Mouse (Mus musculus): ENCODE results near the gene Rbbp9.
"Not testable (repeated sequence)": the region's sequence is repeated elsewhere in the genome, so short reads cannot be mapped to it uniquely, and the experiment has no call there.

The Rbbp9 gene

GRCm38 (mm10) chr2:144550529-144550928, at the start of gene Rbbp9:
Gene Rbbp9, minus strand, starts transcription at chr2:144550869.
- peak; percentile 47 to 56 for DNase-seq (ENCODE audit: low spot score in 2 of 2)

DNA sequence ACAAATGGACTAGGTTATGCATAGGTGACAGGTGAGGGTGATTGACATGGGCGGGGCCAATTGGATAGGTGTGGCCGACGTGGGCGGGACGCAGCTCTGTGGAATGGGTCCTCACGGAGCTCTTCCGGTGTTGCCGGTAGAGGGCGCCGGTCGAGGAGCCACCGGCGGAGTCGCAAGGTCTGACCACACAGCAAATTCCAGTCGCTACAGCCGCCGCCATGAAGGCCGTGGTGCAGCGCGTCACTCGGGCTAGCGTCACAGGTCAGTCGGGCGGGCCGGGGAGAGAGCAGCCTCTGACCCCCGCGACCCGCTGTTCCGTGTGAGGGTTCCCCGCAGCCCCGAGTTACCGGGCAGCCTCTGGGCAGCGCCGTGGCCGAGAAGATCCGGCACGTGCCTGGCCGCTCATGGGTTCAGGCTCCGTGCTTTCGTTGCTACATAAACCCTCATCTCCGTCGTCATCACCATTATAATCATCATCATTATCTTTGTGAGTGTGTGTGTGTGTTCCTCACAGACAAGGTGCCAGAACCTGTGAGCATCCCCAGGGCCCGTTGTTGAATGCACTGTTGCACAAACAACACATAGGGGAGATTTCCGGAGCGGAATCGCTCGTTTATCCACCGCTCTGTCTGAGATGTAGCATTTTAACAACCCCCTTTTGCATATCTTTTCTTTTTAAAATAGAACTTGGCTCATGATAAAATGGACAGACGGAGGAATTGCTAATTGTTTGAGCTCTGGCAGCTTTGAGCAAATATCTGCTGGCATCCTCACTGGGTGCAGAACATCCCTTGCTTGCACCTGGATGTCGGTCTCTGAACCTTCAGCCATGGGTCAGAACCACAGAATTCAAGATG, 49.4 kb upstream of the Rbbp9 start, which contains the start of gene Dtd1:
Dtd1 (plus strand) TSS at position 67 of the 857 bp plus-strand sequence.
- DNase-seq (ENCODE audit: low spot score in 2 of 2): peak; percentile 79 to 87

DNA sequence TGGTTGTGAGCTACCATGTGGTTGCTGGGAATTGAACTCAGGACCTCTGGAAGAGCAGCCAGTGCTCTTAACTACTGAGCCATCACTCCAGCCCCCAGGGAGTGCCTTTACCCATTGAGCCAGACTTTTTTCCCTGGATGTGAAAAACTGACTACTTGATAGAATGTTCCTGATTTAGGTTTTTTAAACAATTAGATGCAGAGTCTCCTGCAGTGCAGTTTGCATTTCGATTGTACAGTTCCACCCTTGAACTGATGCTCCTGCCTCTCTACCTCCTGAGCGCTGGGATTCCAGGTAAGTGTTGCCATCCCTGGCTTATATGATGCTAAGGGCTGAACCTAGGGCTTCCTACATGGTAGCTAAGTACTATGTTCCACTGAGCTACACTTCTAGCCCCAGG, 47.3 kb upstream of the Rbbp9 start:
- no peak for DNase-seq (ENCODE audit: low spot score in 2 of 2)

- peak; percentile 82 for DNase-seq (ENCODE audit: low spot score in 2 of 2)
Measured at GRCm38 (mm10) chr2:144593951-144594651, 43.4 kb upstream of the Rbbp9 start, which contains the start of gene Smim26. Gene Smim26, plus strand, starts transcription at chr2:144594054.

DNA sequence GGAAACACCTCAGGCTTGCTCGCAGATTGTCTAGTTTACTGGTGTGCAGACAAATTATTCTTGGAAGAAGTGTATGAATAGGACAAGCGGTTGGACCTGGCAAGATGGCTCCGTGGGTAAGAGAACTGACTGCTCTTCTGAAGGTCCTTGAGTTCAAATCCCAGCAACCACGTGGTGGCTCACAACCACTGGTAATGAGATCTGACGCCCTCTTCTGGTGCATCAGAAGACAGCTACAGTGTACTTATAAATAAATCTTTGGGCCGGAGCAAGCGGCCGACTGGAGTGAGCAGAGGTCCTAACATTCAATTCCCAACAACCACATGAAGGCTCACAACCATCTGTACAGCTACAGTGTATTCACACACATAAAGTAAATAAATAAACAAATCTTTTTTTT, 42.4 kb upstream of the Rbbp9 start:
- not testable (repeated sequence) for DNase-seq (ENCODE audit: low spot score in 2 of 2)

- no peak for DNase-seq (ENCODE audit: low spot score in 2 of 2)
Measured at GRCm38 (mm10) chr2:144588723-144589122, 38.1 kb upstream of the Rbbp9 start.

DNA sequence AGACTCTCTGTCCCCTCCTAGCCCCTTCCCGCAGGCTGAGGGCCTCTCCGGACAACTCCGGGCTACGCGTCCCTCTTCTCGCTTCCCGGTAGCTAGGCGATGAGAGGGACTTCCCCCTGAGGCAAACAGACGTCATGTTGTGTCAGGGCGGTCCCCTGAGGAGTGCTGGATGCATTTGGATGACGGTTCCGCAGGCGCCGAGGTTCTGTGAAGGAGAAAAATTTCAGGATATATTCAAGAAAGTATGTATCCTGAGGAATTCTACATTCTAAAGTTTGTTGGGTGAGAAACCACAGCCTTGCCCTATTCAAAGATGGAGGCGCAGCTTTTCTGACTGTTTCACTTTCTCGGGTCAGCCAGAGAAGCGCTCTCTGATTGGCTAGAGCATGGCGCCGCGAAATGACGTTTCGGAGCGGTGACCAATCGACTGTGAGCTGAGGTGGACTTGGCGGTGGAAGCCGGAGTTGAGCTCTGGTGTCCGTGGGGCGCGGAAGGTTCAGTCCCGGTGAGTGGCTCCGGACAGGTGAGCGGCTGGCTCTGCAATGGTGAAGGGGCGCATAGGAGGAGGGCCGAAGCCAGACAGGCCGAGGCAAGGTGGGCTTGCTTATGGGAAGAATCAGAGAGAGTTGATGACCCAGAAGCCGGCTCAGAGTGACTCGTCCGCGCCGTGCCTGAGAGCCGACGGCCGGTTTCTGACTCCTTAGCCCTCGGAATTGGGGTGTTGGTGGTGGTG, 5.3 kb upstream of the Rbbp9 start, which contains the start of gene Sec23b:
Sec23b (plus strand) TSS at position 410 of the 733 bp plus-strand sequence.
- peak; percentile 98 to 99 for DNase-seq (ENCODE audit: low spot score in 2 of 2)

DNA sequence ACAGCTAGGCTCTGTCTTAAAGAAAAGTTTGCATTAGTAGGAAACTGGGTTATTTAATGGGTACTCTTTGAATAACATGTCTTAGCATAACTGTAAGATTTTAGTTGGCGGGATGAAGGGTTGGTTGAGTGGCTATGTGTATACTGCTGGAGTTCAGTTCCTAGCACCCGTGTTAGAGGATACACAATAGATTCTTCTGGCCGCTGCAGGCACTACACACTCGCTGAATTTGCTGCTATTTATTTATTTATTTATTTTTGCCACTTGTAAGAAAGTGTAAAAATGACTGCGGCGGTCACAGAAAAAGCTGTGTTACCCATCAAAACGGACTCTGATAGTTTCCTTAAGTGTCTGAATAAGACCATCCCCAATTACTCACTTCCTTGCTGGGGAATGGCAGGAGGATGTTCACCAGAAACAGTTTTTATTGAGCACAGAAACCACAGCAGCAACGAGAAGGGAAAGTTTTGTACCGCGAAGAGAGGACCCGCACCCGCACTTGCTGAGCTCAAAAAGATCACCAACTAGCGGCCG, 4.7 kb upstream of the Rbbp9 start:
- no peak for DNase-seq (ENCODE audit: low spot score in 2 of 2)

- DNase-seq (ENCODE audit: low spot score in 2 of 2): no peak
Measured at GRCm38 (mm10) chr2:144553905-144554304, 3.2 kb upstream of the Rbbp9 start.

- no peak for DNase-seq (ENCODE audit: low spot score in 2 of 2)
Measured at GRCm38 (mm10) chr2:144547559-144547958, 3.1 kb downstream of the Rbbp9 start.

GRCm38 (mm10) chr2:144545481-144545880, 5.2 kb downstream of the Rbbp9 start:
- DNase-seq (ENCODE audit: low spot score in 2 of 2): no peak

- no peak for DNase-seq (ENCODE audit: low spot score in 2 of 2)
Measured at GRCm38 (mm10) chr2:144545061-144545460, 5.6 kb downstream of the Rbbp9 start.

DNA sequence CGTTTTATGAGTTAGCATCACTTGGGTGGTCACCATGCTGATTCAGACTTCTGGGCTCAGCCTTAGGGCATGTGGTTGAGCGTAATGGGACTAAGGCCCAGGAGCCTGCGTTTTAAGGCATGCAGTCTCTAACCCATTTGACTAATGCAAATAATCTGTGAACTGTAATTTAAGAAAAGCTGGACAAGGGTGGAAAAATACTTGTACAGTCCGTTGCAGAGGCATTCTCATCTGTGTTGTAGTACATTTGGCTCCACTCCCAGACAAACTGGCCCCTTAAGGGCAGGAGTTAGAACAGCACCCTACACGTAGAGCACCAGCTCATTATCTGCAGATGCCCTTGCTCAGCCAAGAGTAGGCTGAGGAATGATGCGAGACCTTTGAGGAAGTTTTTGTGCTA, 6.0 kb downstream of the Rbbp9 start:
- DNase-seq (ENCODE audit: low spot score in 2 of 2): no peak

GRCm38 (mm10) chr2:144543670-144544069, 7.0 kb downstream of the Rbbp9 start:
- no peak for DNase-seq (ENCODE audit: low spot score in 2 of 2)

DNA sequence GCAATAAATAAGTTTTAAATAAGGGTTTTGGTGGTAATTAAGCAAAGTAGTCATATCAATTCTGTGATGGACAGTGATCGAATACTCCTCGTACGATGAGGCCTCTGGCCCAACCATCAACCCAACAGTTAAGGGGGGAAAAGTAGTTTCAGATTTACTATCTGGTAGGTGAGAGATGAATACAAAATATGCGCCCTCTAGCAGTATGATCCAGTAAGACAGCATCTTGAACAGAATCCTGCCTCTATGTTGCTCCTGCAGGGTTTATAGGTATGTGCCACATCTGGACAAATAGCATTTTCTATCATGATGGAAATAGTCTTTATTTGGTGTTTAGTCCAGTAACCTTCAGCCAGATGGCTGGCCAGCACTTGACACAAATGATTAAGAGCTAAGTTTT, 9.4 kb downstream of the Rbbp9 start:
- DNase-seq (ENCODE audit: low spot score in 2 of 2): no peak

- DNase-seq (ENCODE audit: low spot score in 2 of 2): no peak
Measured at GRCm38 (mm10) chr2:144537123-144537522, 13.5 kb downstream of the Rbbp9 start.

GRCm38 (mm10) chr2:144527821-144528174, 22.9 kb downstream of the Rbbp9 start:
- no peak for DNase-seq (ENCODE audit: low spot score in 2 of 2)

- peak; percentile 97 to 99 for DNase-seq (ENCODE audit: low spot score in 2 of 2)
Measured at GRCm38 (mm10) chr2:144526981-144527820, 23.5 kb downstream of the Rbbp9 start, which contains the start of the genes Dzank1 and Polr3f. Gene Dzank1, minus strand, starts transcription at chr2:144527414. Gene Polr3f, plus strand, starts transcription at chr2:144527718.

DNA sequence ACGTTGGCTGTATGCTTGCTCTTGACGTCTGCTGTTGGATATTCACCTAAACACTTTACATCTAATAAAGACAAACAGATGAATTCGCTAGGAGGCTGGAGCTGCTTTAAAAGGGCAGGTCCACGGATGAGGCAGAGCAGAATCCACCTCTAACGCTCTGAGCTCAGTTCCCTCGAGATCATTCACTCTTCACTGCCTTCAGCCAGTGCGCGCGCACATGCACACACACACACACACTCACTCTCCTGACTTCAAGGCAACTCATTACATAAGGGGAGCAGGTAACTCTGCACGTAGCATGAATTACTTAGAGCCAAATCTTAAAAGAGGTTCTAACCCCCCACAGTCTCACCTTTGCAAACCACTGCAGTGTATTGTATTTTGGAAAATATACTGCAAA, 24.8 kb downstream of the Rbbp9 start:
- no peak for DNase-seq (ENCODE audit: low spot score in 2 of 2)

DNA sequence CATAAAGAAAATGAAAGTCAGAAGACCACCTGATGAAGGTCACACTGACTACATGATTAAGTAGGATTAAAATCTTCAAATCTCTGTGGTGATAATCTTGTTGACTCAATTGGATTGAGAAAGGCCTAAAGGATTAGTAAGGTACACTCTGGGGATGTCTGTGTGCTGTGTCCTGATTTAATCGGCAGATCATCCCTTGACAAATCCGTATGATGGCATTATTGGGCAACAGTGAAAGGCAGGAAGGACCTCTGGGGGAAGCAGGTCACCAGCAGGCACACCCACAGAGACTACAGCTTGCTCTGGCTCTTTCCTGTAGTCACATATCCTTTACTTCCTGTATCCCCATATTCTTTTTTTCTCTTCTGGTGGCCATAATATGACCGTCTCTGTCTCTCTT, 30.9 kb downstream of the Rbbp9 start:
- DNase-seq (ENCODE audit: low spot score in 2 of 2): no peak

DNA sequence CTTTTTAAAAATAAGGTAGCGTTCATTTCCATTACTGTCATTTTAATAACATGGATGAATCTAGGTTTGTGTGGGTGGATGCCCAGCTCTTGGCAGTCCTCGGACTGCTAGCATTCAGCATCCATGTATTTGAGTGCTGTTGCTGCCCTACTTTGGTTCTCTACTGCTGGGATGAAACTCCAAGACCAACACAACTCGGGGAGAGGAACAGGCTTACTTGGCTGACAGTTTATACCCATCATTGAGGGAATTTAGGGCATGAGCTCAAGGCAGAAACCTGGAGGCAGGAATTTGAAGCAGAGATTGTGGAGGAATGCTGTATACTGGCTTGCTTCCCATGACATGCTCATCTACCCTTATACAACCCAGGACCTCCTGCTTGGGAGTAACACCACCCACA, 36.0 kb downstream of the Rbbp9 start:
- DNase-seq (ENCODE audit: low spot score in 2 of 2): no peak

Measured in heart, adult 9 months (tissue).